In the genomic region with DNA sequence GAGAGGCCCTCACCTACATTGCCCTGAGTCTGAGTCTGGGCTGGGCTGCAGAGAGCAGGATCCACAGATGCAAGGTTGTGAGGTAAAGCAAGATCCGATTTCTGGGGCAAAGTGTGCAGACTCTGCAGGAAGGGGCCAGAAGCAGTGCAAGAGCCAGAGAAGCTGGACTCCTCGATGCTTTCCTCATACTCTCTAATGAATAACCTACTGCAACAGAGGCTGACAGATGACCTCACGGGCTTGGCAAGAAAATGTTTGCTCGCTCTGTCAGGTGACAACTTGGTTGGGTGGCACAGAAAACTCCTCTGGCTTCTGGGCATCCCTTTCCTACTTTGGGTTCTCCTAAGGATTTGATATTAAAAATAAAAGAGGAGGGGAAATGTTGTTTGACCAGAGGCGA, we compare ENCODE assay signal across 23 mouse cellular contexts. TPM values are rescaled to one million over a fixed set of nuclear protein-coding genes. Genes with fewer than 3 reads are reported as not detected.
DNase-seq lines count a peak whose midpoint lies in the region; ATAC-seq and TF ChIP-seq lines count a peak whose summit lies in the region.
"Had no signal": no experiment of that assay in that cellular context is flagged by ENCODE, and none has a peak within 500 bp of the region (broad histone marks: within the 10 kb centered on the region; RNA-seq: fewer than 3 reads in every experiment).

No protein-coding gene starts in this region.

- TF ChIP-seq EP300 in lung, postnatal 0 days (IDR thresholded peaks at IDR 0.05) = no peak

- H3K4me3 ChIP-seq in lung, postnatal 0 days (ENCODE audit: low read depth, low read length) = no peak overlapping the region
- no peak overlapping the region for H3K4me3 ChIP-seq in lung, adult 2 months (replicated peaks; ENCODE audit: extremely low read depth, low read depth, low read length)
- H3K4me3 ChIP-seq: embryonic facial prominence, embryonic 13.5 days; erythroblast, embryonic 14.5 days; forebrain, embryonic 12.5 days; heart, adult 2 months; hindbrain, embryonic 10.5 days; limb, embryonic 15.5 days; midbrain, embryonic 12.5 days had no signal

- TF ChIP-seq CTCF in lung, postnatal 0 days (IDR thresholded peaks at IDR 0.05) = no peak
- TF ChIP-seq CTCF in lung, adult 2 months (IDR thresholded peaks at IDR 0.05; ENCODE audit: insufficient read depth, low read length) = no peak

- H3K9ac ChIP-seq in lung, postnatal 0 days (replicated peaks; ENCODE audit: low read depth) = 0 out of 2 replicates have a peak overlapping the region, but pooled peaks have one; percentile 9
- H3K9ac ChIP-seq: embryonic facial prominence, embryonic 13.5 days; forebrain, embryonic 12.5 days; limb, embryonic 15.5 days; midbrain, embryonic 12.5 days had no signal

- peak; percentile 39 to 42 for DNase-seq in adrenal gland, postnatal 36 days
- no peak for DNase-seq in adrenal gland, adult 18-20 months (ENCODE audit: low spot score in 2 of 2)
- DNase-seq in kidney, adult 9 months = peak; percentile 22
- no peak for DNase-seq in kidney, adult 8-10 months
- no peak for DNase-seq in lung, postnatal 0 days (ENCODE audit: low spot score)
- no peak for DNase-seq in lung, adult 2 months
- DNase-seq in right cerebral cortex, postnatal 36 days (ENCODE audit: low spot score in 2 of 2) = no peak
- DNase-seq: cerebellum, adult 2 months; cerebellum, postnatal 36 days; embryo, embryonic 11 days; gastrocnemius, postnatal 25 days; heart, adult 2 months; kidney, adult 11 months; left cerebral cortex, postnatal 4 days; lung, adult 18-20 months had no signal

- no peaks in the 10 kb centered on the region for H3K27me3 ChIP-seq in lung, postnatal 0 days (replicated peaks; ENCODE audit: insufficient read depth, low read length)
- H3K27me3 ChIP-seq: limb, embryonic 15.5 days; midbrain, embryonic 12.5 days; Patski had no signal

- H3K27ac ChIP-seq in lung, postnatal 0 days (ENCODE audit: low read length) = no peak overlapping the region
- H3K27ac ChIP-seq: embryonic facial prominence, embryonic 13.5 days; forebrain, embryonic 12.5 days; heart, adult 2 months; hindbrain, embryonic 10.5 days; limb, embryonic 15.5 days; midbrain, embryonic 12.5 days had no signal

- no peaks in the 10 kb centered on the region for H3K4me1 ChIP-seq in lung, postnatal 0 days (ENCODE audit: insufficient read depth, low read depth, low read length)
- peaks cover 2% of the 10 kb centered on the region; the same call in 1 of the 2 replicates for H3K4me1 ChIP-seq in lung, adult 2 months (ENCODE audit: control insufficient read depth, insufficient read depth, low read length)
- H3K4me1 ChIP-seq: midbrain, embryonic 12.5 days had no signal

- WGBS in lung, postnatal 0 days = 49% methylated on average over 5 of the region's 5 CpGs
- 51% methylated on average over 5 of the region's 5 CpGs for WGBS in lung, adult 2 months

- H3K36me3 ChIP-seq in lung, postnatal 0 days (ENCODE audit: insufficient read depth, low read length) = no peaks in the 10 kb centered on the region
- H3K36me3 ChIP-seq: embryonic facial prominence, embryonic 13.5 days; forebrain, embryonic 12.5 days; hindbrain, embryonic 10.5 days; limb, embryonic 15.5 days; midbrain, embryonic 12.5 days had no signal

- H3K9me3 ChIP-seq in lung, postnatal 0 days (ENCODE audit: low read length) = no peaks in the 10 kb centered on the region
- H3K9me3 ChIP-seq: embryonic facial prominence, embryonic 13.5 days; forebrain, embryonic 12.5 days; hindbrain, embryonic 10.5 days; limb, embryonic 15.5 days; midbrain, embryonic 12.5 days had no signal

- ATAC-seq in lung, postnatal 0 days = no peak
- ATAC-seq: hindbrain, embryonic 16.5 days; Patski had no signal

- H3K4me2 ChIP-seq in lung, postnatal 0 days (replicated peaks; ENCODE audit: low read depth, low read length) = no peak overlapping the region
- H3K4me2 ChIP-seq: embryonic facial prominence, embryonic 13.5 days; forebrain, embryonic 12.5 days; limb, embryonic 15.5 days; midbrain, embryonic 12.5 days had no signal

- TF ChIP-seq POLR2A in lung, adult 2 months (IDR thresholded peaks at IDR 0.05; ENCODE audit: borderline replicate concordance, extremely low read depth, low read depth, low read length) = no peak

RNA-seq across cellular contexts. Expression of a gene that starts 51.6 kb away (rescaled TPM):
- 10 to 100 TPM; 40.8 to 55.7 TPM for total RNA-seq in adrenal gland, postnatal 36 days (2021)
- 10 to 100 TPM; 42.5 to 42.8 TPM for total RNA-seq in adrenal gland, adult 18-20 months (2021)
- polyA plus RNA-seq in lung, postnatal 0 days (2015; fragmentation: Nextera tagmentation; extraction: Ambion mirVana) = 5.8 and 8.7 TPM in 2 replicates
- 5.0 and 8.0 TPM in 2 replicates for polyA plus RNA-seq in lung, adult 2 months (2012; rRNA removed)
- polyA plus RNA-seq: erythroblast, embryonic 14.5 days had no signal

Comparison
In these comparisons a context has a peak if more than half of its experiments do, and no peak if none do; other contexts are left out.
1. DNase-seq: peak in adrenal gland, postnatal 36 days (2 of 2) and kidney, adult 9 months (single experiment); none in adrenal gland, adult 18-20 months (0 of 2), kidney, adult 8-10 months (0 of 2), lung, postnatal 0 days (single experiment), lung, adult 2 months (single experiment) and right cerebral cortex, postnatal 36 days (0 of 2).